Mouse (Mus musculus) embryonic facial prominence, embryonic 10.5 days (tissue): ENCODE measurements at regions not wholly inside any gene's neighbourhood (a gene's known extent, or its start where the extent isn't known, plus 50 kb on each side); places are given as distances from the start of the nearest gene placed in this dataset.

Experiments used
- DNase-seq: peaks from one replicate; pipeline ENCODE4 v3.0.0-alpha.2; 2017; ENCODE audit warnings: low spot score
- H3K27ac ChIP-seq: fragments of 300-500 bp; sonication (generic); replicated peaks from 2 replicates; pipeline ENCODE4 v1.5.1; 2016; ENCODE audit warnings: mild to moderate bottlenecking
- H3K27me3 ChIP-seq: fragments of 300-500 bp; sonication (generic); replicated peaks from 2 replicates; pipeline ENCODE4 v1.6.1; 2016; ENCODE audit warnings: low read depth, mild to moderate bottlenecking; ENCODE audit not compliant: poor library complexity, severe bottlenecking
- H3K36me3 ChIP-seq: fragments of 300-500 bp; sonication (generic); replicated peaks from 2 replicates; pipeline ENCODE4 v1.6.1; 2016; ENCODE audit warnings: mild to moderate bottlenecking, moderate library complexity
- H3K4me1 ChIP-seq: fragments of 300-500 bp; sonication (generic); 2 replicates; pipeline ENCODE4 v1.6.1; 2016
- H3K4me3 ChIP-seq: fragments of 300-500 bp; sonication (generic); 2 replicates; pipeline ENCODE4 v1.5.1; 2016; ENCODE audit warnings: mild to moderate bottlenecking, moderate library complexity
- H3K9me3 ChIP-seq: fragments of 300-500 bp; sonication (generic); 2 replicates; pipeline ENCODE4 v1.6.1; 2016; ENCODE audit warnings: mild to moderate bottlenecking
- WGBS: fragments of 180-500 bp; shearing (Covaris S2); methylation state at CpG from one replicate; pipeline ENCODE4 v1.1.7; 2016; 5-methylcytosine and 5-hydroxymethylcytosine counted together

GRCm38 (mm10) chr11:25314645-25315044, 895.9 kb downstream of the 5730522E02Rik start:
- Histone ChIP-seq H3K27me3 (no peaks in the 10 kb centered on the region), H3K9me3 (no peaks in the 10 kb centered on the region), H3K4me3 (no peak overlapping the region), H3K36me3 (no peaks in the 10 kb centered on the region), H3K27ac (no peak overlapping the region), H3K4me1 (peaks cover 19% of the 10 kb centered on the region)
- 81% methylated on average over 10 of the region's 10 CpGs for WGBS
- no peak for DNase-seq

DNA sequence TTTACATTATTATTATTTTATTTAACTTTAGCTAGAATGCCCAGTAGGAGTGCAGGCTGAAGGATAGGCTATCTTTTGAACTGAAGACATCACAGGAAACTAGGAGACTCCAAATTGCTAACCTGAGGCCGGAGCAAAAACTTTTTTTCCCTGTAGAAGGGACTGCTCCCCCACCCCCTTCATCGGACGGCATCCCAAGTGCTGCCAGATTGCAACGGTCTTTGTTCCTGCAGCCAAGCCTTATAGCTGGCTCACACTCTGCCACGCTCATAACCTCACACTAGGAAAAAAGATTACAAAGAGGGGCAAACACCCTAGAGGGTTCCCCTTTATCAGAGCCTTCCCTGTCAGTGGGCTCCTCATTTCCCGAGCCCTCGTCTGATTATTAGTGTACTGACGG, 896.7 kb downstream of the 5730522E02Rik start:
- 50% methylated on average over 8 of the region's 8 CpGs for WGBS
- Histone ChIP-seq H3K27me3 (no peaks in the 10 kb centered on the region), H3K9me3 (no peaks in the 10 kb centered on the region), H3K27ac (peak overlapping the region; percentile 30; the same call in 1 of the 2 replicates), H3K36me3 (no peaks in the 10 kb centered on the region), H3K4me1 (peaks cover 19% of the 10 kb centered on the region), H3K4me3 (no peak overlapping the region)
- peak; percentile 19 for DNase-seq

GRCm38 (mm10) chr11:25313308-25313707, 897.3 kb downstream of the 5730522E02Rik start:
- Histone ChIP-seq H3K27me3 (no peaks in the 10 kb centered on the region), H3K9me3 (no peaks in the 10 kb centered on the region), H3K4me3 (no peak overlapping the region), H3K27ac (no peak overlapping the region), H3K36me3 (no peaks in the 10 kb centered on the region), H3K4me1 (peaks cover 19% of the 10 kb centered on the region)
- no peak for DNase-seq
- 53% methylated on average over 4 of the region's 4 CpGs for WGBS

- Histone ChIP-seq H3K27me3 (no peaks in the 10 kb centered on the region), H3K27ac (no peak overlapping the region), H3K4me3 (no peak overlapping the region), H3K4me1 (peaks cover 19% of the 10 kb centered on the region), H3K9me3 (no peaks in the 10 kb centered on the region), H3K36me3 (no peaks in the 10 kb centered on the region)
- DNase-seq: no peak
- WGBS: 66% methylated on average over 3 of the region's 3 CpGs
Observed at GRCm38 (mm10) chr11:25310754-25311153, 899.8 kb downstream of the 5730522E02Rik start.

GRCm38 (mm10) chr11:25301130-25301529, 909.4 kb downstream of the 5730522E02Rik start:
- H3K9me3 ChIP-seq: no peaks in the 10 kb centered on the region
- H3K36me3 ChIP-seq: no peaks in the 10 kb centered on the region
- 27% methylated on average over 9 of the region's 9 CpGs for WGBS
- DNase-seq: peak; percentile 72
- H3K27me3 ChIP-seq: no peaks in the 10 kb centered on the region
- 0 out of 2 replicates have a peak, but pooled peaks cover 2% of the 10 kb centered on the region for H3K4me1 ChIP-seq
- H3K4me3 ChIP-seq: no peak overlapping the region
- H3K27ac ChIP-seq: no peak overlapping the region

- DNase-seq: peak; percentile 21
- no peak overlapping the region for H3K4me3 ChIP-seq
Observed at GRCm38 (mm10) chr11:25288346-25288745, 922.2 kb downstream of the 5730522E02Rik start.

DNA sequence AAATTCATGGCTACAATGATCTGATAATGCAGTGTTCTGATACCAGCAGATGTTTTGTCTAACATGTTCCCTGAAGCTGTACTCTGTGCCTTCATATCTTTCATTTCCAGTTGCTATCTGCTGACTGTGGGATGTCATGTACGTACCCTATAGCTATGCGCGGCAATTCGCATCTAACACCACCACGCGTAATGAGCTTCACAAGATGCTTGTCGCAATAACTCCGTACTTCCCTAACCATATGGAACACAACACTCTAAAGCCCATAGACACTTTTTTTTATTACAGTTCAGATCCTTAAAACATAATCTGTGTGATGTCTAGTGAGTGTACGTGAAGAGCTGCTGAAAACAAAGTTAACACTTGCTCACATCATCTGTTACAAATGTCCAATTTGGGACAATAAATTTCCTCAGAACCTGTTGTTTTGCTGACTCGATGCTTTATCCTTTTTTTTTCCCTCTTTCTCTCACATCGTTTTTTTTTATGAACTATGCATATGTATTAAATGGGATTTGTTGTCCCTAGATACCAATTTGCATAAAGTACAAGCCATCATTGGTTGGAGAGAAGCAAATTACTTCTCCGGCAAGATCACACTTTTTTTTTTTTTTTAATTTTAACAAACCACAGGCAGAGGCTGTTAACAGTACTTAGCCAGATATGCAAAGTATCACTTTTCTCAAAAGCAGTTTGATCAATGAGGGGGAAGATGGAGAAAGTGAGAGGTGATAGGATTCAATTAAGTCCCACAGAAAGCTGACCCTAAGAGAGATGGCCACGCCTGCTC, 922.9 kb downstream of the 5730522E02Rik start:
- Histone ChIP-seq H3K4me3 (no peak overlapping the region), H3K27ac (no peak overlapping the region), H3K9me3 (no peaks in the 10 kb centered on the region), H3K36me3 (no peaks in the 10 kb centered on the region), H3K27me3 (no peaks in the 10 kb centered on the region), H3K4me1 (peaks cover 18% of the 10 kb centered on the region)
- no peak for DNase-seq
- 87% methylated on average over 13 of the region's 13 CpGs for WGBS

More at GRCm38 (mm10) chr11:25288346-25288745, 922.2 kb downstream of the 5730522E02Rik start:
- Histone ChIP-seq H3K36me3 (no peaks in the 10 kb centered on the region), H3K4me1 (peaks cover 18% of the 10 kb centered on the region), H3K27me3 (no peaks in the 10 kb centered on the region), H3K27ac (peak overlapping the region; percentile 48; the same call in 1 of the 2 replicates), H3K9me3 (no peaks in the 10 kb centered on the region)
- 70% methylated on average over 13 of the region's 13 CpGs for WGBS

DNA sequence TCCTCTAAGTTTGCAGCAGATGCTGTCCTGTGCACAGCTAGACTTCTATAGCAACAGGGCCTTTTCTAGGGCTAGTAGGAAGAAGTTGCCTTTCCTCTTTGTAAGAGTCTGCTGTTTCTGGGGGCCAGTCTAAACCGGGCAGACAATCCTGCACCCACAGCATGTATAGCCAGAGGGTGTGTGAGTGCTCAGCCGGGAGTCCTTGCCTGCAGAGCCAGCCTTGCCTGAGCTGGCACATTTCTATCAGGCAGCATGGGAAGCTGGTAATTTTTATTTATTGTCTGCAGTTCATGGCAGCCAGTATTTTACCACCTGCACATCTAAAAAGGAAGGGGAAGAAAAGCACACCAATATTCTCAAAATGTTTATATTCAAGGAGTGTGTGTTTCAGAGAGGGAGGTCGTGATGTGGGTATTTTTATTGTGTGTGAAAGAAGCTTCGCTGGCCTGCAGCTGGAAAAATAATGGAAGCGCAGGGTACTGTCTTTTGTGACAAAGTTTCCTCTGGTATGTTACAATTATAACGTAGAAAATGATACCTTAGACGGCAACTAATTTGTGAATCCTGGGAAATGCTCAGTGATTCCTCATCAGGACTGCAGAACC, 940.5 kb downstream of the 5730522E02Rik start:
- peaks cover 8% of the 10 kb centered on the region; the same call in 1 of the 2 replicates for H3K27me3 ChIP-seq
- H3K4me3 ChIP-seq: no peak overlapping the region
- 0 out of 2 replicates have a peak, but pooled peaks cover 3% of the 10 kb centered on the region for H3K9me3 ChIP-seq
- no peak for DNase-seq
- no peaks in the 10 kb centered on the region for H3K36me3 ChIP-seq
- H3K27ac ChIP-seq: peak overlapping the region; percentile 41
- H3K4me1 ChIP-seq: peaks cover 7% of the 10 kb centered on the region
- WGBS: 17% methylated on average over 7 of the region's 7 CpGs

GRCm38 (mm10) chr11:25262906-25263305, 947.7 kb downstream of the 5730522E02Rik start:
- Histone ChIP-seq H3K36me3 (no peaks in the 10 kb centered on the region), H3K4me1 (no peaks in the 10 kb centered on the region), H3K27ac (no peak overlapping the region), H3K27me3 (no peaks in the 10 kb centered on the region), H3K9me3 (0 out of 2 replicates have a peak, but pooled peaks cover 3% of the 10 kb centered on the region), H3K4me3 (no peak overlapping the region)
- no peak for DNase-seq
- WGBS: 47% methylated on average over 4 of the region's 4 CpGs

GRCm38 (mm10) chr11:25259691-25260090, 950.9 kb downstream of the 5730522E02Rik start:
- Histone ChIP-seq H3K9me3 (no peaks in the 10 kb centered on the region), H3K36me3 (no peaks in the 10 kb centered on the region), H3K4me1 (no peaks in the 10 kb centered on the region), H3K4me3 (no peak overlapping the region), H3K27me3 (no peaks in the 10 kb centered on the region), H3K27ac (no peak overlapping the region)
- 86% methylated on average over 1 of the region's 1 CpGs for WGBS
- DNase-seq: no peak

DNA sequence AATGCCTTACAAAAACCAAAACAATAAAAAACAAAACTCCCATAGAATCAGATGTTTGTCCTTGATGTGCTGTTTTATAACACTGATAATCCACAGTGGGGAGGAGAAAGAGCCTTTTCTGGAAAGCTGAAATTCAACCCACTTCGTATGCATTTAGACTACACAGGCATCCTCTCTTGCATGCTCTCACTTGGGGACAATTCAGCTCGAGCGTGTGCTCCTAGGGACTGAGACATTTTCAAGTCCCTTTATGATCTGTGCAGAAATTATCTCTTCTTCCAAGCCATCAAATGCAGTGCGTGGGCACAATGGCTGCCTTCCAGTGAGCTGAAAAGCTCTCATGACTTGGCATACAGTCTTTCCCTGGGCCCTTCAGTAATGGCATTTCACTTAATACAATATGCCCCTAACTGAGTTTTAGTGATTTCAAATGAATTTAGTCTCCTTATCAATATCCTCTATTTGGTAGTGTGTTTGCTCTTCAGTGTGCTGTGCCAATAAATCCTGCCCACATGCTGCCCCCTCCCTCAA, 977.1 kb downstream of the 5730522E02Rik start:
- H3K9me3 ChIP-seq: no peaks in the 10 kb centered on the region
- WGBS: 81% methylated on average over 4 of the region's 4 CpGs
- no peak overlapping the region for H3K27ac ChIP-seq
- no peaks in the 10 kb centered on the region for H3K27me3 ChIP-seq
- no peak overlapping the region for H3K4me3 ChIP-seq
- H3K4me1 ChIP-seq: no peaks in the 10 kb centered on the region
- no peaks in the 10 kb centered on the region for H3K36me3 ChIP-seq
- no peak for DNase-seq
